Mouse (Mus musculus) C2C12 (cell line): Measurements from ENCODE around the gene Gm20388. TPM values are rescaled to one million over a fixed set of nuclear protein-coding genes. Genes with fewer than 3 reads are reported as not detected.

Experiments
- H3K27me3 ChIP-seq: one replicate; pipeline ENCODE4 v1.6.1; 2011; ENCODE audit not compliant: control insufficient read depth, insufficient read depth, insufficient read length
- H3K36me3 ChIP-seq: one replicate; pipeline ENCODE4 v1.6.1; 2011; ENCODE audit not compliant: control insufficient read depth, insufficient read depth
- H3K4me3 ChIP-seq: one replicate; pipeline ENCODE4 v1.5.1; 2011; ENCODE audit warnings: mild to moderate bottlenecking, control low read depth; ENCODE audit not compliant: poor library complexity, insufficient read depth, severe bottlenecking
- H3K79me2 ChIP-seq: one replicate; pipeline ENCODE4 v1.6.1; 2011; ENCODE audit not compliant: control insufficient read depth, insufficient read depth
- H3K79me3 ChIP-seq: one replicate; pipeline ENCODE4 v1.6.1; 2011; ENCODE audit warnings: low read depth, control low read depth
- H3ac ChIP-seq: one replicate; pipeline ENCODE3; 2011; ENCODE audit warnings: low read depth; ENCODE audit not compliant: control insufficient read depth, insufficient read length
- CEBPB ChIP-seq: IDR thresholded peaks from one replicate; pipeline ENCODE4 v1.6.1; 2011; ENCODE audit warnings: low read depth, mild to moderate bottlenecking, control low read depth, moderate library complexity
- CTCF ChIP-seq: IDR thresholded peaks from one replicate; pipeline ENCODE4 v1.5.1; 2011; ENCODE audit not compliant: control insufficient read depth, insufficient read depth, insufficient read length
- FOSL1 ChIP-seq: IDR thresholded peaks from one replicate; pipeline ENCODE4 v1.8.0; 2011; ENCODE audit warnings: mild to moderate bottlenecking, low read length; ENCODE audit not compliant: poor library complexity, insufficient read depth, severe bottlenecking
- MAX ChIP-seq: IDR thresholded peaks from one replicate; pipeline ENCODE4 v1.6.1; 2011; ENCODE audit warnings: mild to moderate bottlenecking, control low read depth
- MYOD1 ChIP-seq: IDR thresholded peaks from one replicate; pipeline ENCODE4 v1.6.1; 2011; ENCODE audit warnings: low read depth; ENCODE audit not compliant: control insufficient read depth, insufficient read length
- MYOG ChIP-seq: IDR thresholded peaks from one replicate; pipeline ENCODE4 v1.6.1; 2011; ENCODE audit not compliant: control insufficient read depth, insufficient read length; ENCODE audit errors: extremely low read depth
- USF1 ChIP-seq: IDR thresholded peaks from one replicate; pipeline ENCODE4 v1.6.1; 2011; ENCODE audit warnings: low read depth, mild to moderate bottlenecking, control low read depth, moderate library complexity
- polyA plus RNA-seq: library from polyadenylated mRNA; unstranded; fragments of >200 nt; fragmentation: generic; extraction: Trizol; gene quantifications from one replicate; pipeline ENCODE4 v1.2.1, GENCODE M21; 2012; ENCODE audit warnings: missing spikeins

Gene Gm20388
- polyA plus RNA-seq, 1 experiment = 15.0 TPM

DNA sequence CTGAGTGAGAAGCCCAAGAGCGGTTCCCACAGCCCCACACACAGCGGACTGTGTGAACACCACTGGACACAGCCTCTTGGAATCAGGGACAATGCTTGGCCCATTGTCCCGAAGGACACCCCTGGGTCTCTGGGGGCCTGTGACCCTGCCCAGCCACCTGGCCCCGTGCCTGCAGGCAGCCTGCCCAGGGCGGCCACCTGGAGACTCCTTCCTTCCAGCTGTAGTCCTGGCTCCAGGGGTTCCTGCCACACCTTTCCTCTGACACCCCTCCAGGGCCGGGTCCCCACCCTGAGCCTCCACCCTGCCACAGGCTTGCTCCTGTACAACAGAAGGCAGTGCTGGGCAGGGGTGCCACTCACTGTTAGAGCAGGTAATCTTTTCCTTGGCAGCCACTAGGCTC is 277.9 kb downstream of the Gm20388 start:
- TF ChIP-seq MYOG (no peak), FOSL1 (no peak), MAX (no peak), USF1 (no peak), CEBPB (no peak)
- H3K4me3 ChIP-seq = no peak overlapping the region
- H3K79me3 ChIP-seq = no peaks in the 10 kb centered on the region
- no peaks in the 10 kb centered on the region for H3K79me2 ChIP-seq
- no peak overlapping the region for H3ac ChIP-seq
- no peaks in the 10 kb centered on the region for H3K36me3 ChIP-seq
- no peaks in the 10 kb centered on the region for H3K27me3 ChIP-seq

DNA sequence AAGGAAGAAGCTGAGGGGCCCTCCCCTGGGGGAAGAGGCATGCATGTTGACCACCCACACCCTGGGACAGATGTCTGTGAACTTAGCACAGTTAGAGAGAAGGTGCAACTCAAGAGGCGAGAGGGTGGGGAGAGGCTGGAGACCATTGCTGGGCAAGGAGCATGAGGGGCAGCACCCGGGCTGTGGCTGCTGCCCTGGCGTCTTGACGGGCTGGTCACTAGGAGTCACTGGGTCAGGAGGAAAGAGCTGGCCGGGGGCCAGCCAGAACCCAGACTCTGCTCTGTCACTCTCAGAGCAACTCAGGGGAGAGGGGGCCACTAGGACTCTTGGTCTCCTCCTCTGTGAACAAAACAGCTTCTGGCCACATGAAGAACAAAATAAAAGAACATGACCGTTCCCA is 278.8 kb downstream of the Gm20388 start:
- no peak for TF ChIP-seq CEBPB
- TF ChIP-seq USF1 = no peak
- TF ChIP-seq MAX = no peak
- TF ChIP-seq MYOD1 = no peak
- no peak for TF ChIP-seq MYOG
- TF ChIP-seq FOSL1 = no peak
- TF ChIP-seq CTCF = no peak
- Histone ChIP-seq H3ac (no peak overlapping the region), H3K79me2 (no peaks in the 10 kb centered on the region), H3K36me3 (no peaks in the 10 kb centered on the region), H3K4me3 (no peak overlapping the region), H3K27me3 (no peaks in the 10 kb centered on the region), H3K79me3 (no peaks in the 10 kb centered on the region)

DNA sequence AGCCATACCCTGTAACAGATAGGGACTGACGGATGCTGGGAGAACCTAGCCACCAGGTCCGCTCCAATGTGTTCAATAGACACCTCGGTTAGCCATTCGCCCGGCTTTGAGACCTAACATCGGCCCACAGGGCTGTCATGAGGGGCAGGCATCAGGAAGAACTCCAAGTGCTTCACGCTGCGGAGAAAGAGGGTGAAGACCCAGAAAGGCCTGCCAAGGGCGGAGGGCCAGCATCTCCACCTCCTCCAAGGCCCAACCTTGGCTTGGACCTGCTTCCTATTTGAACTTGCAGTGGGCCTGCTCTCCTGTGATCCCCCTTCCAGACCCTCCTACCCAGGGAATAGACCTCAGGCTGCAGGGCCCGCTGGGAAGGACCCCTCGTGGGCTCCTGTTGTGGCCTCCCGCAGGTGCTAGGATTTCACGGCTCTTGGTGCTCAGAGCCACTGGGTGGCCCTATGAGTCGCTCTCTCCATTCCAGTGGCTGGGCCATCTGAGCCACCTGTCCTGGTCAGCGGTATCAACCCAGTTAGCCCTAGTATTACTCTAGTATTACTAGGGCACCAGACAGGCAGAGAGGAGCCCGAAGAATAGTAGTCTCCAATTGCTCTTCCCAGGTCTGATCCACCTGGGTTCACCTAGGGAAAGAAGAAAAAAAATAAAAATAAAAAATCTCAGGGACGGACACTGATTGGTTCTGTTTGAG is 279.6 kb downstream of the Gm20388 start:
- Histone ChIP-seq H3K36me3 (no peaks in the 10 kb centered on the region), H3K79me2 (no peaks in the 10 kb centered on the region), H3ac (no peak overlapping the region), H3K79me3 (no peaks in the 10 kb centered on the region), H3K4me3 (no peak overlapping the region), H3K27me3 (no peaks in the 10 kb centered on the region)
- TF ChIP-seq USF1 (peak; percentile 82), MYOG (no peak)

DNA sequence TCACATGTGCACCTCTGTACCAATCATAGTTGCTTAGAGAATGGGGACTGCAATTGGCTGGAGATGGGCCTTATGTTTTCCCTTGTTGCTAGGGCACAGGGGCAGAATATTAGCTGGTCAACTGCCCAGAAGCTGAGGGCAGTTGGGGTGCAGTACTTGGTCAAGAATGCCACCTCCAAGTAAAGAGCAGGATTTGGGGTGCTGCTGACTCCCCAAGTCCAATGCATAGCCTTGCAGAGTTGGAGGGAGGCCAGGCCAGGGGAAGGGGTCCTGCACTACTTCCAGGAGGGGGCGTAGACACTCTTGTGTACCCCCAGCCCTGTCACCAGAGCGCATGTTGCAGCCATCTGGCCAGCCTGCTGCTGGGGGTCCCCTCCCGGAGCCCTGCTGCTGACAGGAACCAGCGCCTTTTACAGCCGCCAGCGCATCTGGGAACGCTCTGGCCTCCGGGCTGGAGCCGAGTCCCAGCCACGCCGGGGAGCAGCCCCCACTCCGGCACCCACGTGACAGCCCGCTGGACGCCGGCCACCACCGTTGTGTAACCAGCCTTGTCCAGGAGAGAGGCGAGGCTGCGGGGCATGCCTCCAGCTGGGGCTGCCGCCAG is 280.3 kb downstream of the Gm20388 start:
- no peak overlapping the region for H3ac ChIP-seq
- no peaks in the 10 kb centered on the region for H3K27me3 ChIP-seq
- no peaks in the 10 kb centered on the region for H3K36me3 ChIP-seq
- H3K79me3 ChIP-seq = no peaks in the 10 kb centered on the region
- H3K79me2 ChIP-seq = no peaks in the 10 kb centered on the region
- TF ChIP-seq CEBPB (no peak), FOSL1 (no peak), CTCF (no peak), USF1 (peak; percentile 44), MAX (no peak)
- no peak overlapping the region for H3K4me3 ChIP-seq

DNA sequence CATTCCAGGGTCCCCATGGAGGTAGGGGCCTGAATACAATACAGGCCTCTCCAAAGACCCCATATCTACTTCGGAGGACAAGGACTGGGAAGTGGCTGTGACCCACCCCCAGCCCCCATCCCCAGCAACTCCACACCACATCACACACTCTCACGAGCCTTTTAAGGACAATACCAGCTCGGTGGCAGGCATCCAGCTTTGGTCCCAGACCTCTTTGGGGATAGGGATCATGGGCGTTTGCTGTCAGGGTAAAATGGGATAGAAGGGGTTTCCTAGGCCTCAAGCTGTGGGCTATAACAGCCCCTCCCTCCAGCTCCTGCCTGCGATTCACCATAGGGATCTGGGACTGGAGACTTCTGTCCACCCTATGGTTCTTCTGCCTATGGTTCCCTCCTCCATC is 281.0 kb downstream of the Gm20388 start:
- H3K27me3 ChIP-seq = no peaks in the 10 kb centered on the region
- H3ac ChIP-seq = no peak overlapping the region
- H3K36me3 ChIP-seq = no peaks in the 10 kb centered on the region
- H3K79me2 ChIP-seq = no peaks in the 10 kb centered on the region
- no peak overlapping the region for H3K4me3 ChIP-seq
- H3K79me3 ChIP-seq = no peaks in the 10 kb centered on the region
- no peak for TF ChIP-seq MYOD1
- TF ChIP-seq MAX = no peak
- no peak for TF ChIP-seq USF1
- no peak for TF ChIP-seq CEBPB
- TF ChIP-seq MYOG = no peak
- TF ChIP-seq CTCF = no peak

DNA sequence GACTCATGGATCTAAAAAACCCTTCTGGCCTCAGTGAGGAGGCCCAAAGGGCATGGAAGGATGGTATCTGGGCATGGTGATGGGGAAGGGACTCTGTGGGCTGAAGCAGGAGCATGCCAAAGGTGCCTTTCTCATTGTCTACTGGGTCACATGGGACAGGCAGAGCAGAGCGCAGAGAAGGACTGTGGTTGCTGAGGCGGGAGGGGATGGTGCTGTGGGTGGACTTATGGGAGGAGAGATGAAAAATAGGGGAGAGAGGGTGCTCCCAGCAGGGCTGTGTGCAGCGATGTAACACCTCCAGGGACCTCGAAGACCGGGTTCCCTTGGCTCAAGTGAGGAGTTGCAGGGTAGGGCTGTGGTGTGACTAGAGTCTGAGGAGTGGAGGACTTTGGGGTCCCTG is 281.5 kb downstream of the Gm20388 start:
- Histone ChIP-seq H3K36me3 (no peaks in the 10 kb centered on the region), H3K4me3 (no peak overlapping the region), H3K79me3 (no peaks in the 10 kb centered on the region), H3K79me2 (no peaks in the 10 kb centered on the region), H3ac (no peak overlapping the region), H3K27me3 (no peaks in the 10 kb centered on the region)
- no peak for TF ChIP-seq FOSL1
